Mouse (Mus musculus): ENCODE data around the gene Sumf1. TPM values are rescaled to one million over a fixed set of nuclear protein-coding genes. Genes with fewer than 3 reads are reported as not detected.

Gene Sumf1
- 10 to 100 TPM; 22.6 to 29.0 TPM for total RNA-seq (2023)

DNA sequence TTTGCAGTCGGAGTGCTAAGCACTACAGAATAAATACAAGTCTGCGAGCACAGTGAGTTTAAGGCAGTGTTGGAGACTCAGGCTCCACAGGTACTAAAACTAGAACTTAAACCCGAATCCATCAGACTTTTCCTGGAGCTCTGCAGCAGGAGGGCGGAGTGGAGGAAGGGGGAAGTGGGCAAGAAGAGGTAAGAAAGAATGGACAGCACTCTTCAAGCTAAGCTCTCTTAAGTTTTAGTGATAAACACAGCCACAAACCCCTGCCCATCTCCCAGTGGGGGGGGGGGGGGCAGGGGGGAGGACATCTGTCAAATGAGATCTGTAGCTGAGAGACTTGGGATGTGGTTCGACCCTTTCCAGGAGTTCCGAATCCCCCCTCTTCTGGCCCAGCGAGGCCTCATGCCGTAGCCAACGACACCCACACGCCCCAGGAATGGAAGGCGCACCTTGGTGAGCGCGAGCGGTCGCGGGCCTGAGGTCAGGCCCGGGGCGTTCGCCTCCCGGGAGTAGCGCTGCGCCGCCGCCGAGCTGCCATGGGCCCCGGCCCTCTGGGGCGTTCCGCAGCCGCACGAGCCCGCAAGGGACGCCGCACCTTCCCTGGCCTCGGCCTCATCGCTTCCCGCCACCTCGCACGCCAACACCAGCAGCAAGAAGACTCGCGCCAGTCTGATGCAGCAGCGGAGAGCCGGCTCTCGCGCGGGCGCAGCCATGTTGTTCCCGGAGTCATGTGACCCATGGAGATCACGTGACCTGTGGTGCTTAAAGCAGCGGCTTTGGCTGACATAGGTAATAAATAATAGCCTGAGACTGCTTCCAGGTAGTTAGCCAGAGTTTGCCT, at the start of gene Sumf1:
TSS of gene Sumf1 (minus strand) at position 736 of the 838 bp plus-strand sequence.

DNA sequence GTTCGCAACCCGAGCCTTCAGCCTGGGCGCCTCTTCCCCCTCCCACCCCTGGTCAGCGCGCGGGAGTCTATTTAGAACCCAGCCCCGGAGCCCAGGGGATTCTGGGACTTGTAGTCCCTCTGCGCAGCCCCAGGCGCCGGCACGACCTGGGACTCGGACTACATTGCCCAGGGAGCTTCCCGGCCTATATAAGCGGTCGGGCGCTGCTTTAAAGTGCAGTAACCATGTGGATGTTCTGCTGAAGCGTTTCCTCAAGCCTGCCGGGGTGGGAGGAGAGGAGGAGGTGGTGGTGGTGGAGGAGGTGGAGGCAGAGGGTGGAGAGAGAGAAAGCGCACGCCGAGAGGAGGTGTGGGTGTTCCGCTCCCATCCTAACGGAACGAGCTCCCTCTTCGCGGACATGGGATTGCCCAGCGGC, 27.5 kb upstream of the Sumf1 start, which contains the start of gene Itpr1:
TSS of gene Itpr1 (plus strand) at position 216 of the 415 bp plus-strand sequence.

DNA sequence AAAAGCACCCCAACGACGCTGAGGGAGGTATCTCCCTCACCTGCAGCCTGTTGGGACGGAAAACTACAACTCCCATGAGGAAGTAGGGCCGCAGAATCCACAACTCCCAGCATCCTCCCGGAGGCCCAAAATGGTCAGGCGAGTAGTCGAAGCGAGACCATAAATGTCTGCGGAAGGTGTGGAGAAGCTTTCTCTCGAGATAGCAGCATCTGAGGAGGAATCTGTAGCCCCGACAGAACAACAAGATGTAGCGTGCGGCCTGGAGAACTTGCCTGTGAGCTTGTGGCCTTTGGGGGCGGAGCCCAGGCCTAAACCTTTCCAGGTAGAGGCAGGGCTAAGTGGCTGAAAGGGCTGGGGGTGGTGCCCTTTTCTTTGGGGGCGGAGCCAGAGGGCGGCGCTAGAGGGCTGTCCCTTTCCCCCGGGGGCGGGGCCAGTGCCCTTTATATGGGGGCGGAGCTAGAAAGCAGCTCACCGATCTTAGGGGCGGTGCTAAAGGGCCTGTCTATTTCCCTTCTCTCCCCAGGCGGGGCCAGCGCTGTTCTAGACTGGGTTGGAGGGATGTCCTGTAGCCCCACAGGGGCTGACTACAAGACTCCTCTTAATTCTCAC, 120.4 kb downstream of the Sumf1 start, which contains the start of gene Setmar:
TSS of gene Setmar (plus strand) at position 128 of the 609 bp plus-strand sequence.

Other genes starting within 250 kb of the Sumf1 start
- gene Setmar, start 120.5 kb downstream of the Sumf1 start, total RNA-seq (2023), result 1 to 10 TPM; 1.9 to 2.7 TPM
- gene Itpr1, start 27.5 kb upstream of the Sumf1 start, total RNA-seq (2023), result 10 to 100 TPM; 39.2 to 45.3 TPM